Comparison of ENCODE assay signal across 10 mouse cellular contexts in genomic region chr10:81298369-81299100, GRCm38 (mm10). TPM values are rescaled to one million over a fixed set of nuclear protein-coding genes. Genes with fewer than 3 reads are reported as not detected.
DNase-seq lines count a peak whose midpoint lies in the region; ATAC-seq and TF ChIP-seq lines count a peak whose summit lies in the region.
"Had no signal": no experiment of that assay in that cellular context is flagged by ENCODE, and none has a peak within 500 bp of the region (broad histone marks: within the 10 kb centered on the region; RNA-seq: fewer than 3 reads in every experiment).

No protein-coding gene starts in this region.

- TF ChIP-seq CTCF in left cerebral cortex, adult 2 months (IDR thresholded peaks at IDR 0.05) = peak; percentile 24

- H3K4me3 ChIP-seq in left cerebral cortex, adult 2 months = no peak overlapping the region
- no peak overlapping the region for H3K4me3 ChIP-seq in liver, embryonic 11.5 days (ENCODE audit: low read depth, low read length)
- H3K4me3 ChIP-seq in hindbrain, embryonic 14.5 days (replicated peaks; ENCODE audit: low read length) = no peak overlapping the region
- H3K4me3 ChIP-seq: embryonic facial prominence, embryonic 15.5 days had no signal

- H3K4me1 ChIP-seq in liver, embryonic 11.5 days (replicated peaks; ENCODE audit: control insufficient read depth, insufficient read depth, low read length) = peaks cover 87% of the 10 kb centered on the region
- H3K4me1 ChIP-seq in hindbrain, embryonic 14.5 days (replicated peaks; ENCODE audit: control insufficient read depth, insufficient read depth, low read length) = peaks cover 17% of the 10 kb centered on the region

- H3K36me3 ChIP-seq in liver, embryonic 11.5 days (ENCODE audit: control insufficient read depth, insufficient read depth, low read length) = peaks cover 5% of the 10 kb centered on the region; the same call in 1 of the 2 replicates
- no peaks in the 10 kb centered on the region for H3K36me3 ChIP-seq in hindbrain, embryonic 14.5 days (replicated peaks; ENCODE audit: control insufficient read depth, insufficient read depth)
- H3K36me3 ChIP-seq: embryonic facial prominence, embryonic 15.5 days had no signal

- peak overlapping the region; percentile 98 for H3K27ac ChIP-seq in left cerebral cortex, adult 2 months
- H3K27ac ChIP-seq in liver, embryonic 11.5 days (ENCODE audit: low read depth, low read length) = peak overlapping the region; percentile 59
- no peak overlapping the region for H3K27ac ChIP-seq in hindbrain, embryonic 14.5 days

- 82% methylated on average over 17 of the region's 17 CpGs for WGBS in liver, embryonic 11.5 days
- 94% methylated on average over 17 of the region's 17 CpGs for WGBS in hindbrain, embryonic 14.5 days

- no peaks in the 10 kb centered on the region for H3K9me3 ChIP-seq in liver, embryonic 11.5 days (ENCODE audit: control insufficient read depth, low read length)
- H3K9me3 ChIP-seq in hindbrain, embryonic 14.5 days (ENCODE audit: control insufficient read depth, low read length) = no peaks in the 10 kb centered on the region
- H3K9me3 ChIP-seq: embryonic facial prominence, embryonic 15.5 days had no signal

- H3K9ac ChIP-seq in liver, embryonic 11.5 days (ENCODE audit: low read depth, low read length) = peak overlapping the region; percentile 27; the same call in 1 of the 2 replicates
- no peak overlapping the region for H3K9ac ChIP-seq in hindbrain, embryonic 14.5 days
- H3K9ac ChIP-seq: embryonic facial prominence, embryonic 15.5 days; lung, embryonic 14.5 days had no signal

- H3K4me2 ChIP-seq in liver, embryonic 11.5 days = peak overlapping the region; percentile 32
- no peak overlapping the region for H3K4me2 ChIP-seq in hindbrain, embryonic 14.5 days (replicated peaks)
- H3K4me2 ChIP-seq: embryonic facial prominence, embryonic 15.5 days had no signal

- H3K27me3 ChIP-seq in liver, embryonic 11.5 days (replicated peaks; ENCODE audit: control insufficient read depth, insufficient read depth, low read length) = no peaks in the 10 kb centered on the region
- no peaks in the 10 kb centered on the region for H3K27me3 ChIP-seq in hindbrain, embryonic 14.5 days (ENCODE audit: control insufficient read depth, insufficient read depth, low read length)
- H3K27me3 ChIP-seq: embryonic facial prominence, embryonic 15.5 days had no signal

- intact Hi-C loops in left cerebral cortex, adult 2 months (cut with DNase I) = no loop called here

- DNase-seq in cerebellum, adult 9-10 months = peak; percentile 46
- DNase-seq in left cerebral cortex, adult 2 months (ENCODE audit: extremely low spot score in 1 of 2, low spot score in 2 of 2) = peak; percentile 55 to 78
- no peak for DNase-seq in left cerebral cortex, adult 11 months (ENCODE audit: low spot score)
- no peak for DNase-seq in liver, embryonic 11.5 days (ENCODE audit: low spot score)
- peak; percentile 84 to 86 for DNase-seq in spleen, postnatal 36 days (ENCODE audit: low spot score in 2 of 2)
- DNase-seq in yolk sac, embryonic 10.5 days (ENCODE audit: low spot score) = no peak
- DNase-seq in hindbrain, embryonic 14.5 days (ENCODE audit: low spot score) = no peak

- ATAC-seq in cerebellum, adult (ENCODE audit: insufficient number of reproducible peaks, low FRiP score, low TSS enrichment) = no peak
- no peak for ATAC-seq in liver, embryonic 11.5 days (replicated peaks; ENCODE audit: low FRiP score)
- ATAC-seq in hindbrain, embryonic 14.5 days (ENCODE audit: low FRiP score) = no peak

RNA-seq across cellular contexts. Expression of gene Pip5k1c, which starts 5.8 kb away (rescaled TPM):
- 100 to 1,000 TPM; 431 TPM for total RNA-seq in left cerebral cortex, adult 2 months (2021)
- polyA plus RNA-seq in liver, embryonic 11.5 days (2014; fragmentation: Nextera tagmentation; extraction: Ambion mirVana) = 40.0 and 42.5 TPM in 2 replicates
- polyA plus RNA-seq in hindbrain, embryonic 14.5 days (2014; fragmentation: Nextera tagmentation; extraction: Ambion mirVana) = 137 and 151 TPM in 2 replicates

RNA-seq across cellular contexts. Expression of gene Tjp3, which starts 7.2 kb away (rescaled TPM):
- total RNA-seq in left cerebral cortex, adult 2 months (2021) = under 1 TPM; 0.26 to 0.45 TPM
- 1.8 TPM in 2 replicates for polyA plus RNA-seq in liver, embryonic 11.5 days (2014; fragmentation: Nextera tagmentation; extraction: Ambion mirVana)
- polyA plus RNA-seq in hindbrain, embryonic 14.5 days (2014; fragmentation: Nextera tagmentation; extraction: Ambion mirVana) = 3.9 and 6.0 TPM in 2 replicates

RNA-seq across cellular contexts. Expression of gene Cactin, which starts 22.4 kb away (rescaled TPM):
- total RNA-seq in left cerebral cortex, adult 2 months (2021) = 10 to 100 TPM; 31.3 to 31.8 TPM
- 49.9 and 51.9 TPM in 2 replicates for polyA plus RNA-seq in liver, embryonic 11.5 days (2014; fragmentation: Nextera tagmentation; extraction: Ambion mirVana)
- polyA plus RNA-seq in hindbrain, embryonic 14.5 days (2014; fragmentation: Nextera tagmentation; extraction: Ambion mirVana) = 18.7 and 20.6 TPM in 2 replicates

RNA-seq across cellular contexts. Expression of gene Tbxa2r, which starts 30.0 kb away (rescaled TPM):
- total RNA-seq in left cerebral cortex, adult 2 months (2021) = under 1 TPM; 0.70 to 0.82 TPM
- polyA plus RNA-seq in liver, embryonic 11.5 days (2014; fragmentation: Nextera tagmentation; extraction: Ambion mirVana) = 7.8 and 7.9 TPM in 2 replicates
- polyA plus RNA-seq in hindbrain, embryonic 14.5 days (2014; fragmentation: Nextera tagmentation; extraction: Ambion mirVana) = 4.3 and 5.4 TPM in 2 replicates

RNA-seq across cellular contexts. Expression of gene Apba3, which starts 31.8 kb away (rescaled TPM):
- total RNA-seq in left cerebral cortex, adult 2 months (2021) = 10 to 100 TPM; 35.8 to 38.6 TPM
- polyA plus RNA-seq in liver, embryonic 11.5 days (2014; fragmentation: Nextera tagmentation; extraction: Ambion mirVana) = 47.5 and 55.0 TPM in 2 replicates
- 26.4 and 31.5 TPM in 2 replicates for polyA plus RNA-seq in hindbrain, embryonic 14.5 days (2014; fragmentation: Nextera tagmentation; extraction: Ambion mirVana)

Comparison
In these comparisons a context has a peak if more than half of its experiments do, and no peak if none do; other contexts are left out.
1. DNase-seq: peak in cerebellum, adult 9-10 months (single experiment), left cerebral cortex, adult 2 months (2 of 2) and spleen, postnatal 36 days (2 of 2); none in left cerebral cortex, adult 11 months (single experiment), liver, embryonic 11.5 days (single experiment), yolk sac, embryonic 10.5 days (single experiment) and hindbrain, embryonic 14.5 days (single experiment).